Mouse (Mus musculus): ENCODE data around the gene Gm49325. TPM values are rescaled to one million over a fixed set of nuclear protein-coding genes. Genes with fewer than 3 reads are reported as not detected.

Gm49325 gene
- 23.6 and 31.5 TPM in 2 replicates for total RNA-seq (2021)
- long read RNA-seq, experiment 1, partial matches to known transcripts: 0 of 65 reads
- long read RNA-seq, experiment 1, other reads (novel, unspliced or antisense): 65 of 65 reads
- long read RNA-seq, experiment 2, partial matches to known transcripts: 2 of 55 reads
- long read RNA-seq, experiment 2, other reads (novel, unspliced or antisense): 53 of 55 reads

DNA sequence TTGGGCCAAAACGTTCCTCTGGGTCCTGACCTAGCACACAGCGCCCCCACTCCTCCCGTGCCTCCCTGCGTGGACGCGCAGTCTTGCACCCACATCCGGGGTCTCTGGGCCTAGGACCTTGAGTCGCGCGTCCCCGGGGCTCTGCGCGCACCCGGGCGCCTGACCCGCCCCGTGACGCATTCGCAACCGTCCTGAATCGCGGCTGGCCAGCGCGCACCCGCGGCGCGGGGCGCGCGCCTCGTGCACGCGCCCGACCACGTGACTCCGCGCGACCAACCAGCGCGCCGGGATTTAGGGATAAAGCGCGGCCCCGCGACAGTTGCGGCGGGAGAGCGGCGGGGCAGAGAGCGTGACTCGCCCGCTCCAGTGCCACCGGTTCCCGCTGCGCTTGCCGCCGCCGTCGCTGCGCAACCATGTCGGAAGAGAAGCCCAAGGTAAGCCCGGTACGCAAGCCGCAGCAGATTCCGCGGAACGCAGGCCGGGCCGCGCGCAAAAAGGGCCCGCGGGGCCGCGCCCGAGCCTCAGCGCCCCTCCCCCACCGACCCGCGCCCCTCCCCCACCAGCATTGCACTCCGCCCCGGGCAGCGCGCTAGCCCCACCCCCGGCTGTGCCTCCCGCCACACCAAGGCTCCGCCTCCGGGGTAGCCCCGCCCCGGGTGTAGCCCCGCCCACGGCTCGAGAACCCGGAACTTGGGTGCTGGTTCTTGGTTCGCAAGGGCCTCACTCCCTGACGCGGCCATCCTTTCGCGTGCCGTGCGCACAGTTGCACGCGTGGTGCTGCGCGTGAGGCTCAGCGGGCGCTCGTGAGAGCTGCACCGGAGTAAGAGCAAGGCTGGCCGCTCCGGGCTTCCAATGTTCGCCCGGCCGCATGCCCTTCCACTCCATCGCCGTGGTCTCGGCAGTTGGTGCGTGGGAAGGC lies at the start of gene Gm49325, which contains the start of gene Sumo3:
TSS of gene Gm49325 (plus strand) at position 290 of the 919 bp plus-strand sequence.
TSS of gene Sumo3 (plus strand) at position 190 of the 919 bp plus-strand sequence.
- DNase-seq: peak; percentile 100

DNA sequence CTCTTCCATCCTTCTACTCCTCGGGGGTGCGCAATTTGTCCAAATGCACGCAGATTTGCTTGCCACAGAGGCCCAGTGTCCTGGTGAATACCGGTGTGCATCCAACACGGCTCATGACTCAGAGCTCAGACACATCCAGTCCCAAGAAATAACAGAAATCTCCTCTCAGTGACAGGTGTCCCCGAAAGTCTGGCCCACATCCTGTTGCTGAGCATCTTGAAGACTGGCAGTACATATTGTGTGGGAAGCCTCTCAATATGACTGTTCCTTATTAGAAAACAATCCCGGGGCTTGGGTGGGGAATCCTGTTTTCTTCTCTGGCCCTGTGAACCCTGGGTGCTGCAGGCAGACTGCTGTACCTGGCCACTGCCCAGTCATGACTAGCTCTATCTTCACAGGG lies 49.4 kb upstream of the Gm49325 start:
- DNase-seq: no peak

DNA sequence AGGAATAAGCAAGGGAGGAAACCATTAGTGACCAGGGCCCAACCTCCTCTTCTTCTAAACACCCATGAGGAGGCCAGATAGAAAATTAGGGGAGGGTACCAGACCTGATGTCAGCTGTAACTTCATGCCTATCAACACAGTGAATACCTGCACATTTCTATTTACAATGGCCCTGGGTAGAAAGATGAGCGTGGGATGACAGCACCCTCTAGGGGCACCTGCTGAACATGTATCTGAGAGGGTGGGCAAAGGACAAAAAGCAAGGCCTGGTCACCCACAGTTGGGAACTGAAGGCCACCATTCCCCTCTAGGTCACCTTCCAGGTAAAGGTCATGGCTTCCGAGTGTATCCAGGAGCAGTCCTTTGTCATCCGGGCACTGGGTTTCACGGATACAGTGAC lies 48.4 kb upstream of the Gm49325 start:
- no peak for DNase-seq

DNA sequence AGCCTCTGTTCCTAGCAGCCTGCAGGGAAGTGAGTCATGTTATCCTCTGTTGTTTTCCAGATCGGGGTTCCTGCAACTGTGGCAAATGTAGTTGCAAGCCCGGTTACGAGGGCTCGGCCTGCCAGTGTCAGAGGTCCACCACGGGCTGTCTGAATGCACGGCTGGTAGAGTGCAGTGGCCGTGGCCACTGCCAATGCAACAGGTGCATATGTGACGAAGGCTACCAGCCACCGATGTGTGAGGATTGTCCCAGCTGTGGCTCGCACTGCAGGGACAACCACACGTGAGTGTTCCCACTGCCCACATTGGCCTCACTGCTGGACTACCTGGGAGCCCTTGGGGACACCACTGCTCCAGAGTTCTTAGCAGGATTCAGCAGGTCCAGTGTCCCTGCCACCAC lies 45.9 kb upstream of the Gm49325 start:
- DNase-seq: no peak

DNA sequence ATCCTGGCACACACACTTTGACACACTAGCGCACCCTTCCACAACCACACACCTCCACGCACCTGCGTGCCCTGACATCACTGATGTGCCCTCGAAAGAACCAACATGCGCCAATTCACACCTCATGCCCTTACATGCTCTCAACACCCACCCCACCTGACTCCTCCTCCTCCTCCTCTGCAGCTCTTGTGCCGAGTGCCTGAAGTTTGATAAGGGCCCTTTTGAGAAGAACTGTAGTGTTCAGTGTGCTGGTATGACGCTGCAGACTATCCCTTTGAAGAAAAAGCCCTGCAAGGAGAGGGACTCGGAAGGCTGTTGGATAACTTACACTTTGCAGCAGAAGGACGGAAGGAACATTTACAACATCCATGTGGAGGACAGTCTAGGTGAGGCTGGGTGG lies 45.2 kb upstream of the Gm49325 start:
- no peak for DNase-seq

DNA sequence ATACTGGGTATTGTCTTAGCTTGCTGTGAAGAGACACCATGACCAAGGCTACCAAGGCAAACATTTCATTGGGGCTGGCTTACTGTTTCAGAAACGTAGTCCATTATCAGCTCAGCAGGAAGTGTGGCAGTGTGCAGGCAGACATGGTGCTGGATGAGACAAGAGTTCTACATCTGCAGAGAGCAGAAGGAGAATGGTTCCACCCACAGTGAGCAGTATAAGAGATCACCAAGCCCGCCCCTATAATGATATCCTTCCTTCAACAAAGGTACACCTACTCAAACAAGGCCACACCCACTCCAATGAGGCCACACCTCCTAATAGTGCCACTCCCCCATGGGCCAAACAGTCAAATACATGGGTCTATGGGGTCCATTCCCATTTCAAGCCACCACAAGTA lies 44.5 kb upstream of the Gm49325 start:
- DNase-seq: no peak

DNA sequence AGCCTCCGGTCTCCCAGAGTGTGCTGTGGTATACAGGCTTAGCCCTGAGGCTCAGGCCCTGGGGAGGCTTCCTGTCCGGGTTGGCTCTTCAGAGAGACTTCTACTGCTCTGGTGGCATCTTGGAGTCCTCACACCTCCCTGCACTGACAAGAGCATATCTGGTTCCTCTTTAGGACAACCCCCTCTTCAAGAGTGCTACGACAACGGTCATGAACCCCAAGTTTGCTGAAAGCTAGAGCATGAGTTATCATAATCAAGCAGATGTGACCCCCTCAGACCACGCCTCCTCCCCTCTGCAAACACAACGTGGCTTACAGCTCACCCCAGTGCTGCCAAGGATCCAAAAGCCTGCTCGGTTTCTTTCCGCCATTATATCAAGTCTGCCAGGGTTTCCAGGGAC lies 41.0 kb upstream of the Gm49325 start:
- no peak for DNase-seq

DNA sequence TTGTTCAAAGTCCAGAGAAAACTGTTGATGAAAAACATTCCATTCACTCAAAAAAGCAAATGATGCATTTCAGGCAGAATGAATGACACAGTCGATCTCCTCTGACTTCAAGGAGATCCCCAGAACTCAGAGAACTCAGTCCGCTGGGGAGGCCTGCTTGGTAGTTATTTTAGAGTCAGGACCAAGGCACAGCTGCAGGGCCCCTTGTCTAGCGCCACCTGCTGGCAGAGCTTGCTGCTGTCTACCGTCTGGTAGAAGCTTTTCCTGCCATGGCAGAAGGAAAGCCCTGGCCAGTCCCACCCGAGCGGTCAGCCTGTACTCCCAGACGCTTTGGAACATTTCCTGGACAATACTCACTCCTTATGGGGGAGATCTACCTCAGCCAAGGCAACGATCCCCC lies 39.3 kb upstream of the Gm49325 start:
- peak; percentile 94 for DNase-seq

DNA sequence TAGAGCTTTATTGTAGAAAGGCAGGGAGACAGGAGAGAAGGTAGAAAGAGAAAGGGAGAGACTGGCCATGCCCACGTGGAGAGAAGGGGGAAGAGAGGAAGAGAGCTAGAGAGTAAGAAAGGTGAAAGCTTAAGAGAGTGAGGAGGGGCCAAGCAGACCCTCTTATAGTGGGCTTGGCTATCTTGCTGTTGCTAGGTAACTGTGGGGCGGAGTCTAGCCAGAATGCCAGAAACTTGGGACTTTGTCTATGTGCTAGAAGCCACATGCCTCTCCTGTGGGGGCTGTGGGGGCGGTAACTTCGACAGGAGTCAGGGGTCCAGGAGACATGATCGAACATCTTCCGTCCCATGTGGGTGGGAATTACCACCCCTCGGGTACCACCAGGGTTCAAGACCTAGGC lies 36.5 kb upstream of the Gm49325 start:
- DNase-seq: no peak

DNA sequence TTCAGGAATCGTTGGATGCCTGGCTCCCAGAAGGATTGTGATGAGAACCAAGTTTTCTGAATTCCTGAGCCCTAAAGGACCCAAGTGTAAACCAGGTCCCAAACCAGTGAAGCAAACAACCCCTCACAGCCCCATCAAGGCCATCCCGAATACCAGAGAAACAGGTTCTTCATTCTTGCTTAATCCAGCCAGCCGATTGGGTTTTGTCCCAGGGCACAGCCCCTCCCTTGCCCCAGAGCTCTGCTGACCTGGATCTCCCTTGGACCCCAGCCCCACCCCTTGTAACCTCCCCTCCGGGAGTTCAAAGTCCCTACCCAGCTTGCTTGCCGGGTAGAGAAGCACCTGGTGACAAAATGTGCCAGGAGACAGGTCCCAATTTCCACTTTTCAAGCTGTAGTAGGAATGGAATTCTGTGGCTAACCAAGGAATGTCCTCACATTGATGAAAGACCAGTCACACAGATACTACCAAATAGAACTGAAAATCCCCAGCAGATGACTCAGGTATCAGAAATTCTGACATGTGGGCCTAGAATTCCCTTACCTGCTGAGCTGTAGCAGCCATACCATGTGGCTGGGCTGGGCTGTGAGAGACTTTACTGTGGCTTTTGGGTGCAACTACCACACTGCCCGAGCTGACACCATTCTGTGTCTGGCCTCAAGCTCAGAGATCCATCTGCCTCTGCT lies 35.9 kb upstream of the Gm49325 start:
- no peak for DNase-seq

DNA sequence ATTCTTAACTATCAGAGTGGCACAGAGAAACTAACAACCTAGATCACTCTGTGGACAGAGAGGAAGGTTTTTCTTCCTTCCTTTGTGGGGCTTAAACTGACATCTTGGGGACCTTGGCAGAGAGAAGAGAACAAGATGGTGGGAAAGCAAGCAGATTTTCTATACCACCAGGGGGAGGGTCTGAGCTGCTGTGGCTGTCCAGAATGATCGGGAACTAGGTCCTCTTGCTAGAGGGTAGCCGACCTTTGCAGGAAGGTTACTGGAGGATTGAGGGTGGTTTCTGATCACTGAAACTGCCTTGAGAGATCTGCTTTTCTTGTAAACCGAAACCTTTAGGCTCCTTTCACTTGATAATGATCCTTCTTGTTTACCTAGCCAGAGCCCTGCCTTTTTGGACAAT lies 33.8 kb upstream of the Gm49325 start:
- DNase-seq: no peak

DNA sequence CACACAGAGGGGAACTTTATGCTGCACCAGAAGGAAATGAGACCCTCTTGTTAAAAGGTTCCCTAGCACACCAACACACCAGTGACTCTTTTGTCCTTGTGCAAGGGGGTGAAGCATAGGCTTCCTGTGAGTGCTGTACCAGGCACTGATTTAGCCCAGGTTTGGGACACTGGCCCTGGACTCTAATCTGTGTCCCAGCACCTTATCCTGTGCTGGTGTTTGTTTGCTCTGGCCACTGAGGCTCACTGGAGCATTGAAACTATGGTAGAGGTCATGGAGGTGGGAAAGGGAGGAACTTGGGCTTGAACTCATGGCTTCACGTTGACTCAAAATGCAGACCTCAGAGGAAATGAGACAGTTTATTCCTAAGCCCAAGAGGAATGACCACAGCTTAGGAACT lies 32.8 kb upstream of the Gm49325 start:
- no peak for DNase-seq

DNA sequence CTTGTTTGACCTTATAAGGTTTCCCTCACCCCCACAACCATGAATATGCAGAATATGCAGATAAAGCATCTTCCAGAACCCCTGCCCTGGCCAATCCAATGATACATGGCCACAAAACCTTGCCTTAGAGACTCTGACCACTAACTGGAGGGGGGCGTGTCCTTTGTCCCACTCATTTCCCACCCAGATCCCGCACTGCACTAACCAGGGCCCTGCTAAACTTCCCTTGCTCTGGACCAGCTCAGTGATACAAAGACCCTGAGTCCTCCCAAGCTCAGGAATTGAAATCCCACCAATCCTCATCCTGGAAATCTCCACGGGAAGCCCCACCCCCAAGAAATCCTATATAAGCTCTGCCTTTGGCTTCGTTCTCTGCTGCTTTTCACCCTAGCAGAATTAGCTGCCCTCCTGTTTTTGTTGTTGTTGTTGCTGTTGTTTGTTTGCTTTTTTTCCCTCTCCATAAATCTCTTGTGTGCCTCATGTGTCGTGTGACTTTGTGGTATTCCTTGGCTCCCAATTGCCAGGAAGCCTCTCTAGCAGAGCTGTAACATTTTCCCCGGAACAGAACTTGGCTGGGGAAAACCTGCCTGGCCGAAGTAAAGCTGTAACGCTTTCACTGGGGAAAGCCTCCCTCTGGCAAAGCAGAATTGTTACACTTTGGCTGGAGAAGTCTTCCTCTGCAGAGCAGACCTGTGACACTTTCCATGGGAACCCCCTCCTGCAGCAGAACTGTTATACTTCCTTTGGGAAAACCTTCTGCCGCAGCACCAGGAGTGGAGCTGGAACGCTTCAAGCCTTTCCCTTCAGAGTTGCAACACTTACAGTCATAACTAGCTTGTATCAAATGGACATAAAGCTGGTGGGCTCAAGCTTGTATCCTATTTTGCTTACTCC lies 25.7 kb upstream of the Gm49325 start:
- no peak for DNase-seq

DNA sequence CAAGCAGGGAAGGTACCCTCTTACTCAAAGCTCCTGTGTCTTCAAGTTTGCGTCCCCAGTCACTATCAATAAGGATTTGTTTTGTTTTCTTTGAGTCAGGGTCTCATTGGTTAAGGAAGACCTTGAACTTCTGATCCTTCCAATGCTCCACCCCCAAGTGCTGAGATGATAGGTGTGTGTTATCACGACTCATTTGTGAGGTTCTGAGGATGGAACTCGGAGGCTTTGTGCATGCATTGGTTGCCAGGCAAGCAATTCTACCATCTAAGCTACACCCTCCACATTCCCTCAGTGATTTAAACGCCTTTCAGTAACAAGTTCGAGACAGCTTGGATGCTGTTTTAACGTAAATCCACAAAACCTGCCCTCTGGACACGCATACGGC lies 25.0 kb upstream of the Gm49325 start:
- DNase-seq: no peak

DNA sequence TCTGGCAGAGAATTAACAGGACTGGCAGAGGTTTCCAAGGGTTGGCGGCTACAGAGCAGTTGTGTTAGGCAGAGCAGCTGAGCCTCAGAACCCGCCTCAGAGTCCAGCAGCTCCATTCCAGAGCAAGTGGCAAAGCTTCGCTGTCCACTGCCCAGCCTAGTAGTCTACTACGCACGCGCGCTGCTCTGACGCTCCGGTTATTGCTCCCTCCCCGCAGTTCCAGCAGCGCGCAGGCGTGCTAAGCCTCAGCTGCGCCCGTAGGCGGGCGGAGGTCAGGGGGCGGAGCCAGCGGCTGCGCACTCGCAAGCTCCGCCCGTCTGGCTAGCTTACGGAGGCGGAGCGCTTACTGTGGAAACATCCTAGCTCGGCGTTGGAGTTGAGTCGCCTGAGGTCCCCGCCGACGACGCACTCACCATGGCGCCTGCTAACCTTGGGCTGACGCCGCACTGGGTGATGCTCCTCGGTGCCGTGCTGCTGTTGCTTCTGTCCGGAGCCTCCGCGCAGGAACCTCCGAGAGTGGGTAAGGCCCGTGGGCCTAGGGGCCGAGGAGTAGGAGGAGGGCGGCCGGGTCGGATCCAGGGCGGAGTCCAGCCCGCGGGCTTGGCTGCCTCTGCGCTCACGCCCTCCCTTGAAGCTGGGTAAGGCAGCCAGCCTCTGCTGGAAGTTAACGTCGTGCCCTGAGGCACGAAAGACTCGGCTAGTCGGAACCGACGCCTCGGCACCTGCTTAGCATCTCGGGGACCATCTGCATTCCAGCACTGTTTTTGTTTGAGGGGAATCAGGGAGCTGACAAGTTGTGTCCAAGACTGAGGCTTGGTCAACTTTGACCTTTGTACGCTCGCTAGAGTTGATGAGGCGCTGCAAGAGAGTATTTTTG lies 24.4 kb upstream of the Gm49325 start, which contains the start of gene Pttg1ip:
TSS of gene Pttg1ip (plus strand) at position 313 of the 877 bp plus-strand sequence.
- peak; percentile 98 for DNase-seq

DNA sequence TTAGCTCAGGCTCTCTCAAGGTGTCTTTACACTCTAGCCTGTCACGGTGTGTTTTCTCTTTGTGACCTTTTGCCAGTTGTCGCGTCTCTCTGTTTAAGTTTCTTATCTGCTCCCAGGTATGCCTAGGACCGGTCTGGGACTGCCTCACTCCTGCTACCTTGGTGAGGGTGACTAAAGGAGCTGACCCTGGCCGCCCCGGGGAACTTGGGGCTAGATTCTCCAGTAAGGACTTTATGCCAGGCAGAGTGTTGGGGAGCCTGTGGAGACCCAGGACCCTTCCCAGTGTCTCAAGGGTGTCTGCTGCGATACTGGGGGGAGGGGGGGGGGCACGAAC lies 23.7 kb upstream of the Gm49325 start:
- DNase-seq: peak; percentile 34

DNA sequence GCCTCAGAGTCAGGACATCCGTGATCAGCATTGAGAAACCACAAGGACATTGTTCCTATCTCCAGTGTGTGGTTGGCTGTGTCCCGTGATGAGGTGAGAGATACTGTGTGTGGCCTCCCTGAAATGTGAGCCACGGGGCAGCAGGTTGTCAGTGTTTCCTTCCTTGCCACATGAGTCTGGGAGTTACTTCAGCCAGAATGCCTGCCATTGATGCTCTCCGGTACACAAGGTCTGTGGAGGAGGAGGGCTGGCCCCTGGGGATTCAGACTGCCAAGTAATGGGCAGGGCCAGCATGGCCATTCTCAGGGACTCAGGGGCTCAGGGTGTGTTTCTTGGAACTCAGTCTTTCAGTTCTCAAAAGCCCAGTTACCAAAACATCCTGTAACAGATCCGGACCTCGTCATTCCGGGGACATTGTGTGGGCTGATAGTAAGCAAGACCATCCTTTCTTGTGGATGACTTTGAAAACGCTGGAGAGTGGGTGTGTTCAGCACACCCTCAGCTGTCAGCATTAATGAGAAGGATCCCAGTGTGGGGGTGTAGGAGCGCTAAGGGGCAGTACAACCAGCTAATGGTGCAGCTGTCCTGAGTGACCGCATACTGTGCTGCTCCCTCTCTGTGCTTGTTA lies 22.1 kb upstream of the Gm49325 start:
- DNase-seq: peak; percentile 53

DNA sequence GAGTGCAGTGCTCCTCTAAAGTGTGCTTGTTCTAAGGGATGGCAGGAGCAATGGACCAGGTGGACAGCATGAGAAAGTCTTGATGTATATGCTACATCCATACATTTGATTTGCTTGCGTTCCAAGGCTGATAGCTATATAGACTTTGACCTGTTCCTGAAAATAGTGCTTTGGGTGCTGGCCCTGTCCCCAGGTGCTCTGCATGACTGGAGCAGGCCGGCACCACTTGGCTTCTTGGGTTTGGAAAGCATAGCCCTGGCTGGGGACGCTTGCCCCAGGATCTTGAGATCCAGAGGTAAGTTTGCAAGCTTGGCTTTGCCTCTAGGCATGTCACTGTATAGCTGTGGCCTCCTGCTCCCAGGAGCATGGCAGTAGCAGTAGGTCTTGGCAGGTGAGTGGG lies 19.4 kb upstream of the Gm49325 start:
- no peak for DNase-seq

DNA sequence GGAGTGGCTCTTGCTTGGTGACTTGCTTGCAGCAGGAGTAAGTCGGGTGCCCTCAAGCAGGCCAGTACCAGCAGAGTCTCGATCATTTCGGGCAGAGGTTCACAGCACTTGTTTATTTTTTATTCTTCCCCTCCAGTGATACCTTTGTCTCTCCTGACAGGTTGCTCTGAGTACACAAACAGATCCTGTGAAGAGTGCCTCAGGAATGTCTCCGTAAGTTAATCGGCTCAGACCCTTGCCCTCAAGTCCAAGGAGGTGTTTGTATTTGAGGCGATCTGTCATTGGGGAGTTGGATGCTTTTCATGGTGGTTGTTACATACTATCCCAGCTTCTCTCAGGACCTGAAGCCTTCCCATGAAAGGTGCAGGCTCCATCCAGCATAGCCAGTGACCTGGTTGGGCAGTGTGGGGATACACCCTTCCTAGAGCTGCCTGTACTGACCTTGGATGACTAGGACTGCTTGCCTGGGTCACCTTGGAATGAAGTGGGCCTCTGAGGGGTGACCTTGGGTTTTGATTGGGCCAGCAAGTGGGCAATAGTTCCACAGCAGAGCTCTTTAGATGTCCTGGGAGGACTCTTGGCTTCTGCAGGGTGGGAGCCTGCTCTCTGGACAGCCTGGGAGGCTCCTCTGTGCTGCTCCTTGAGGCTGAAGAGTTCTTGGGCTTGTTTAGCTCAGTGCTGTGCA lies 18.8 kb upstream of the Gm49325 start:
- peak; percentile 56 for DNase-seq

DNA sequence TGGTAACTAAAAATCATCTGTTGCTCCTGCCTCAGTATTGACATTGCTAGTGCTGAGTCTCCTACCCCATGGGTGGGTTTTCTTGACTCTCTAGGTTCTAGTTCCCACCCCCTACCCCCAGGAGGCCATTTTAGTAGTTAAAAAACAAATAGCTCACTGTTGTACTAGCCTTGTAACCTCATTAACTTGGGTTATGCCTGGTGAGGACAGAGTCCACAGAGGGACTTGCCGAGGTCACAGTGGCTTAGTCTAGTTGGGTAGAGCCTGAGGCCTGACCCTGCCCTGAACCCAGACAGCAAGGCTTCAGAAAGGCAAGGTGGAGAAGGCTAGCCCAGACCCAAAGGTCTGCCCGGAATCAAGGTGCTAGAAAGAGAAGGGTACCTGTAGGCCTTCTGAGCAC lies 18.0 kb upstream of the Gm49325 start:
- no peak for DNase-seq
